Mouse (Mus musculus) cerebellum, postnatal 25 days (tissue): ENCODE measurements around the gene 1810037I17Rik.

Experiments used
- DNase-seq, 2 experiments: peaks; one replicate each; pipeline ENCODE4 v3.0.0; 2021; ENCODE audit warnings: mixed read lengths in 2 of 2

1810037I17Rik gene

GRCm38 (mm10) chr3:122924009-122924914, at the start of gene 1810037I17Rik:
1810037I17Rik (plus strand) TSS chr3:122924203.
- peak; percentile 94 to 97 for DNase-seq

- DNase-seq: no peak
Observed at GRCm38 (mm10) chr3:122876870-122877269, 47.1 kb upstream of the 1810037I17Rik start.

- DNase-seq: no peak
Observed at GRCm38 (mm10) chr3:122877543-122877942, 46.5 kb upstream of the 1810037I17Rik start.

GRCm38 (mm10) chr3:122878705-122879315, 45.2 kb upstream of the 1810037I17Rik start:
- no peak for DNase-seq

GRCm38 (mm10) chr3:122887505-122888301, 36.3 kb upstream of the 1810037I17Rik start:
- no peak for DNase-seq

- DNase-seq: no peak
Observed at GRCm38 (mm10) chr3:122888371-122888819, 35.6 kb upstream of the 1810037I17Rik start.

GRCm38 (mm10) chr3:122894772-122895171, 29.2 kb upstream of the 1810037I17Rik start, which contains the start of gene Fabp2:
Fabp2 (plus strand) TSS chr3:122895072.
- no peak for DNase-seq

GRCm38 (mm10) chr3:122895189-122895731, 28.7 kb upstream of the 1810037I17Rik start:
- no peak for DNase-seq

GRCm38 (mm10) chr3:122898254-122898653, 25.7 kb upstream of the 1810037I17Rik start:
- DNase-seq: no peak

- DNase-seq: peak; percentile 44 to 64
Observed at GRCm38 (mm10) chr3:122903746-122904433, 20.1 kb upstream of the 1810037I17Rik start.

GRCm38 (mm10) chr3:122907841-122908240, 16.2 kb upstream of the 1810037I17Rik start:
- DNase-seq: no peak

- DNase-seq: no peak
Observed at GRCm38 (mm10) chr3:122915493-122915892, 8.5 kb upstream of the 1810037I17Rik start.

GRCm38 (mm10) chr3:122916191-122916680, 7.8 kb upstream of the 1810037I17Rik start:
- DNase-seq: no peak

- DNase-seq: no peak
Observed at GRCm38 (mm10) chr3:122918672-122919071, 5.3 kb upstream of the 1810037I17Rik start.

GRCm38 (mm10) chr3:122919260-122919659, 4.7 kb upstream of the 1810037I17Rik start, which contains the start of gene Gm10959:
Gm10959 (minus strand) TSS chr3:122919360.
- DNase-seq: no peak

- DNase-seq: no peak
Observed at GRCm38 (mm10) chr3:122920572-122921435, 3.2 kb upstream of the 1810037I17Rik start.

- no peak for DNase-seq
Observed at GRCm38 (mm10) chr3:122921676-122922527, 2.1 kb upstream of the 1810037I17Rik start.

- no peak for DNase-seq
Observed at GRCm38 (mm10) chr3:122923147-122923546, 856 bp upstream of the 1810037I17Rik start.

- peak; percentile 28 to 65 for DNase-seq
Observed at GRCm38 (mm10) chr3:122929723-122930122, 5.7 kb downstream of the 1810037I17Rik start.

GRCm38 (mm10) chr3:122932466-122932865, 8.5 kb downstream of the 1810037I17Rik start:
- DNase-seq: no peak
